Mouse (Mus musculus): ENCODE data around the gene Synm. TPM values are rescaled to one million over a fixed set of nuclear protein-coding genes. Genes with fewer than 3 reads are reported as not detected.
A peak's percentile ranks its signal among the peaks of the same experiment; 100 is the strongest.

The Synm gene
- polyA plus RNA-seq, 1 experiment from 2014 or later = 2.4 TPM

DNA sequence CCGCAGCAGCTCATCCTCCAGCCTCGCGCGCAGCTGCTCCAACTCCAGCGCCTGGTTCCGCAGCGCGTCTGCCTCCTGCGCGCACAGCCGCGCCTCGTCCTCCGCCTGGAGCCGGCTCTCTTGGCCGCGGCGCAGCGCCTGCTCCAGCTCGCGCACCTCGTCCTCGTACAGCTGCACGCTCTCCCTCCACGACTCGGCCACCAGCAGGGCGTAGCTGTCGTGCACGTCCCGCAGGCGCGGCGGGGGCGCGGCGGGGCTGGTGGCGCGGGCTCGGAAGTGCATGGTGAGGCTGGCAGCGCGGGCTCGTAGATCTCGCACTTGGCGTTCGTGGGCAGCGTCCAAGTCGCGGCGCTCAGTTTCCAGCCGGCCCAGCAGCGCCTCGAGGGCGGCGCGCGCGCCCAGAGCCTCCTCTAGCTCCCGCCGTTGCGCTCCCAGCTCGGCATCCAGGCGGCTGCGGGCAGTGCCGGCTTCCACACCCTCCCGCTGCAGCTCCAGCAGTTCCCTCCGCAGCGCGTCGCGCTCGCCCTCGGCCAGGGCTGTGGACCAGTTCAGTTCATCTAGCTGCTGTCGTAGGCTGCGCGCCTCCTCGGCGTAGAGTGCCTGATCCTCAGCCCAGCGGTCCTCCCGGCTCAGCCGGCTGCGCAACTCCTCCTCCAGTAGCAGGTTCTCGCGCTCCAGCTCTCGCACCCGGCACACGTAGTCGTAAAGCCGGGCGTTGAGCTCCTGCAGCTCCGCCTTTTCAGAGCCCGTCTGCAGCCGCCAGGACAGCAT, 499 bp downstream of the Synm start:
- H3K9me3 ChIP-seq (ENCODE audit: control insufficient read depth, low read length) = no peaks in the 10 kb centered on the region
- H3K27ac ChIP-seq (replicated peaks; ENCODE audit: low read depth, low read length) = no peak overlapping the region
- 0% methylated on average over 37 of the region's 92 CpGs for WGBS
- peaks cover 14% of the 10 kb centered on the region; the same call in 1 of the 2 replicates for H3K27me3 ChIP-seq (replicated peaks; ENCODE audit: control insufficient read depth, insufficient read depth, low read length)
- peak overlapping the region; percentile 57 for H3K9ac ChIP-seq (ENCODE audit: low read depth, low read length)
- no peaks in the 10 kb centered on the region for H3K36me3 ChIP-seq (ENCODE audit: control insufficient read depth, insufficient read depth, low read length)
- H3K4me3 ChIP-seq (ENCODE audit: low read depth, low read length) = peak overlapping the region; percentile 57
- peak overlapping the region; percentile 100 for H3K4me2 ChIP-seq (ENCODE audit: low read depth, low read length)
- DNase-seq (ENCODE audit: low spot score) (peak; percentile 88), ATAC-seq (ENCODE audit: low read depth) (peak; percentile 82)
- H3K4me1 ChIP-seq (ENCODE audit: control insufficient read depth, insufficient read depth, low read length) = peaks cover 7% of the 10 kb centered on the region

DNA sequence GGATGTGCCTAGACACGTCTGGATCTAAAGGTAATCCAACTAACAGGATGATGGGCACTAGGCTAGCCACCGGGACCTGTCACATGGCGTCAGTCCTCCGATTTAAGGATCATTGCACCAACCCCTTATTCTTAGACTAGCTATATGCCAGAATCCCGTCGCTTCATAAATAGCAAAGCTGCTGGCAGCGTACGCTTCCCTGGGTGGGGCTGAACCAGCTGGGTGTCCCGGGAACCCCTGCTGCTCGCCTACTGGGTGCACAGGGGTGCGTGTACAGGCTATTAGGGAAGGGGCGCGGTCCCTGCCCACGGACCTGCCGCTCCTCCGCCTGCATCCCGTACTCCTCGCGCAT, 1.1 kb downstream of the Synm start:
- WGBS = under 1% methylated on average over 14 of the region's 19 CpGs
- peak overlapping the region; percentile 100 for H3K4me2 ChIP-seq (ENCODE audit: low read depth, low read length)
- no peak for DNase-seq (ENCODE audit: low spot score)
- peak overlapping the region; percentile 57 for H3K9ac ChIP-seq (ENCODE audit: low read depth, low read length)
- no peaks in the 10 kb centered on the region for H3K36me3 ChIP-seq (ENCODE audit: control insufficient read depth, insufficient read depth, low read length)
- H3K9me3 ChIP-seq (ENCODE audit: control insufficient read depth, low read length) = no peaks in the 10 kb centered on the region
- no peak overlapping the region for H3K27ac ChIP-seq (replicated peaks; ENCODE audit: low read depth, low read length)
- ATAC-seq (ENCODE audit: low read depth) = no peak
- peak overlapping the region; percentile 57 for H3K4me3 ChIP-seq (ENCODE audit: low read depth, low read length)
- H3K27me3 ChIP-seq (replicated peaks; ENCODE audit: control insufficient read depth, insufficient read depth, low read length) = peaks cover 14% of the 10 kb centered on the region; the same call in 1 of the 2 replicates
- H3K4me1 ChIP-seq (ENCODE audit: control insufficient read depth, insufficient read depth, low read length) = peaks cover 7% of the 10 kb centered on the region

DNA sequence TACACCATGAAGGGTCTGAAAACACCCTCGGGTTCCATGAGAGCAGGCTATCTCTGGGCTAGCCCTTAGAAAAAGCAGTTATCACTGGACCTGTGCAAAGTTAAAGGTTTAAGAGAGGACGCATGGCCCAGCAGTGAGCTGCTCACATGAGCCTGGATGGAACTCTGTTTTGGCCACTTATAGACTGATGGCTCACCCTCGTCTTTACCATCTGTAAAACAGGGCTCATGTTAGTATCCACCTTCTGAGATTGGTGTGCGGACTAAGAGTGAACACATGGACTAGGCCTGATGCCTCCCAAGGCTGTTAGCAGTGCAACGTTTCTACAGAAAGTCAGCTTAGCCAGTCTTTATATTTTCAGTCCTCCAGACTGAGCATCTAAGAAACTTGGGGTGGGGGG, 2.9 kb downstream of the Synm start:
- peaks cover 14% of the 10 kb centered on the region; the same call in 1 of the 2 replicates for H3K27me3 ChIP-seq (replicated peaks; ENCODE audit: control insufficient read depth, insufficient read depth, low read length)
- peaks cover 7% of the 10 kb centered on the region for H3K4me1 ChIP-seq (ENCODE audit: control insufficient read depth, insufficient read depth, low read length)
- ATAC-seq (ENCODE audit: low read depth) (no peak), DNase-seq (ENCODE audit: low spot score) (no peak)
- no peak overlapping the region for H3K4me3 ChIP-seq (ENCODE audit: low read depth, low read length)
- no peaks in the 10 kb centered on the region for H3K36me3 ChIP-seq (ENCODE audit: control insufficient read depth, insufficient read depth, low read length)
- no peak overlapping the region for H3K27ac ChIP-seq (replicated peaks; ENCODE audit: low read depth, low read length)
- 80% methylated on average over 5 of the region's 5 CpGs for WGBS
- H3K4me2 ChIP-seq (ENCODE audit: low read depth, low read length) = no peak overlapping the region
- no peak overlapping the region for H3K9ac ChIP-seq (ENCODE audit: low read depth, low read length)
- no peaks in the 10 kb centered on the region for H3K9me3 ChIP-seq (ENCODE audit: control insufficient read depth, low read length)

DNA sequence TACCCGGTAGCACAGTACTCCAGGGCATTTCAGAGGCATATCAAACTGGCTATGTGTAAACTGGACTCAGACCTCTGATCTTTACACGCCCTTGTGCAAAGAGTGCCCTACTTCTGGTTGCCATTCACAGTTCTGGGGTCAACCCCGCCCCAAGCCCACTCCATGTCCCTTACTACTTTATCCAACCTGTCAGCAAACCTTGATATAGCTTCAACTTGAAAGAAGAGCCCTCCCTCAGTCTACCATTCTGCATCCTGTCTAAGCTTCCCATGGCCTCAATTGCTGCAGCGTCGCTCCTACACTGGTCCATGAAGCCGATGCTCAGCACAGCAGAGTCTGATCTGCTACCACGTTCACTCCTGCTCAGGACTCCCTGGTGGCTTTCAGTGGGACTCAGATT, 4.2 kb downstream of the Synm start:
- no peak overlapping the region for H3K4me3 ChIP-seq (ENCODE audit: low read depth, low read length)
- no peaks in the 10 kb centered on the region for H3K36me3 ChIP-seq (ENCODE audit: control insufficient read depth, insufficient read depth, low read length)
- peaks cover 4% of the 10 kb centered on the region for H3K4me1 ChIP-seq (ENCODE audit: control insufficient read depth, insufficient read depth, low read length)
- peaks cover 14% of the 10 kb centered on the region; the same call in 1 of the 2 replicates for H3K27me3 ChIP-seq (replicated peaks; ENCODE audit: control insufficient read depth, insufficient read depth, low read length)
- H3K4me2 ChIP-seq (ENCODE audit: low read depth, low read length) = no peak overlapping the region
- no peak overlapping the region for H3K9ac ChIP-seq (ENCODE audit: low read depth, low read length)
- no peak for DNase-seq (ENCODE audit: low spot score)
- H3K27ac ChIP-seq (replicated peaks; ENCODE audit: low read depth, low read length) = no peak overlapping the region
- ATAC-seq (ENCODE audit: low read depth) = no peak
- 86% methylated on average over 7 of the region's 7 CpGs for WGBS
- H3K9me3 ChIP-seq (ENCODE audit: control insufficient read depth, low read length) = no peaks in the 10 kb centered on the region

DNA sequence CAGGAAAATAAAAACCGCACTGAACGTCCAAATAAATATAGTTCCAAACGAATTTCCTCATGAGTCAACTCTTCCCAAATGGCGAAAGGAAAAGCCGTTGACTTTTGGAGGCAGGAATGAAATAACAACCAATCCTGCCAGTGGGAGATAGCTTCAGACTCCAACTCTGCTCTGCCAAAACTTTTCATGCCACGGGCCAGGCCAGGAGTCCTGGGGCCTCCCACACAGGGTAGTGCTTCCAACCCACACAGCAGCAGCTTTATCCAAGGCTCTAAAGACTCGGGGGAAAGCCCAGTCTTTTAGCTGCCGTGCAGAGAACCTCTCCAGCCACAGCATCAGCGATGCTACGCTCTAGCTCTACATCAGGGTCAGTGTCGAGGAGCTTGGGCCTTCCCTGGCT, 4.9 kb downstream of the Synm start:
- Histone ChIP-seq H3K27ac (replicated peaks; ENCODE audit: low read depth, low read length) (no peak overlapping the region), H3K9ac (ENCODE audit: low read depth, low read length) (no peak overlapping the region), H3K9me3 (ENCODE audit: control insufficient read depth, low read length) (no peaks in the 10 kb centered on the region), H3K4me3 (ENCODE audit: low read depth, low read length) (no peak overlapping the region), H3K4me2 (ENCODE audit: low read depth, low read length) (no peak overlapping the region), H3K4me1 (ENCODE audit: control insufficient read depth, insufficient read depth, low read length) (peaks cover 4% of the 10 kb centered on the region), H3K27me3 (replicated peaks; ENCODE audit: control insufficient read depth, insufficient read depth, low read length) (peaks cover 14% of the 10 kb centered on the region; the same call in 1 of the 2 replicates), H3K36me3 (ENCODE audit: control insufficient read depth, insufficient read depth, low read length) (no peaks in the 10 kb centered on the region)
- DNase-seq (ENCODE audit: low spot score) = no peak
- 75% methylated on average over 11 of the region's 11 CpGs for WGBS
- no peak for ATAC-seq (ENCODE audit: low read depth)

DNA sequence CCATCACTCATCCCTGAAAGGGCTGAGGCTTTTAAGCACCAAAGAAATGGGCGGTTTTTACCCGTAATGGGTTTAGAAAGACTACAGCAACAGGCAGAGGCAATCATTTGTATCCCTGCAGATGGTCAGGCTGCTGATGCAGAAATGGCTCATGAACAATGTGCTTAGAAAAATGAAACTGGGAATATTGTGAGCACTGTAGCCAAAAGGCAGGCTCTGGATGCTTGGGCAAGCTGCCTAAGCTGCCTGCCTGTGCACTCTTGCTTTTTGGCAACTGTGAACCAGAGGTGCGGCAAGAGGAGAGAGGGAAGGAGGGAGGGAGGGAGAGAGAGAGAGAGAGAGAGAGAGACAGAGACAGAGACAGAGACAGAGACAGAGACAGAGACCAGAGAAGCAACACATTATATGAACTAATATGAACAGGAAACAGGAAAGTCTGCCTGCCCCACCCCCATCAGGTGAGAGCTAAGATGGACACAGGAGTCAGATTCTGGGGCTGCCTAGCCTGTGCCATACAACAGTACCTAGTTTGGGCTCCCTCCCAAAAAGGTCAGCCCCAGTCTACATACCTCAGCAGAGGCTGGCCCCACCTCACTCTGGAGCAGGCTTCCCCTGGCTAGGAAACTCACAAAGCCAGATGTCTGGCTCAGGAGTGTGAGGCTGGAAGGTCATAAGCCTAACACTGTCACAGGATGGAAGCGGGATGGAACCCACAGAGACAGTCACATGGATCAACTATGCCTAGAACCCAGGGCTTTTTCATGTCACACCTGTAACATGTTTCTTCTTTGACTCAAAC, 9.9 kb downstream of the Synm start:
- Histone ChIP-seq H3K27ac (replicated peaks; ENCODE audit: low read depth, low read length) (no peak overlapping the region; the same call in 1 of the 2 replicates), H3K4me2 (ENCODE audit: low read depth, low read length) (no peak overlapping the region), H3K4me1 (ENCODE audit: control insufficient read depth, insufficient read depth, low read length) (peaks cover 14% of the 10 kb centered on the region), H3K36me3 (ENCODE audit: control insufficient read depth, insufficient read depth, low read length) (no peaks in the 10 kb centered on the region), H3K9me3 (ENCODE audit: control insufficient read depth, low read length) (no peaks in the 10 kb centered on the region), H3K27me3 (replicated peaks; ENCODE audit: control insufficient read depth, insufficient read depth, low read length) (no peaks in the 10 kb centered on the region), H3K4me3 (ENCODE audit: low read depth, low read length) (no peak overlapping the region), H3K9ac (ENCODE audit: low read depth, low read length) (no peak overlapping the region)
- ATAC-seq (ENCODE audit: low read depth) = no peak
- DNase-seq (ENCODE audit: low spot score) = no peak
- 64% methylated on average over 4 of the region's 4 CpGs for WGBS

DNA sequence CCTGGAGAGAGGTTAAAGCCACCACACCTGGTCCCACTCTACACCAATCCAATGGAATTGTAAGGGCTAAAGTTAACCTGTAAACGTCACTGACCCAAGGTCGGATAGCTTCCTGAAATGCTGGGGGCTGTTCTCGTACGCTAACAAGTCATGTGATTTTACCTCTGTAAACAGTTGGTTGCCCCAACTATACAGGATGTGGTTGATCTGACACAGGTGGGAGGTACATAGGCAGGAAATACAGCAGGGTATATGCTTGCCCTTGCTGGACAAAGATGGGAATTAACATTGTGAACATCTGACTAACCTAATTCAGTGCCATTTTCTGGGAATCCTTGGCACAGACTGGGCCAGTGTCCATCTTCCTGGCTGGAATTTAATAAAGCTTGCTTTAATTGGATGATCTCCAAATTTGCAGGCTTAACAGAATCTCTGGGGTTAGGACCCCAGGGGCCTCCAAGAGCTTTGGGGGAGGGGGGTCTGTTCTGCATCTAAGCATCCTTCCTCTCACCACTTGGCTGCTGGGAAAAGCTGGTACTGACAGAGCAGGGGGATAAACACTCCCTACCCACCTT, 11.7 kb downstream of the Synm start:
- H3K27me3 ChIP-seq (replicated peaks; ENCODE audit: control insufficient read depth, insufficient read depth, low read length) = no peaks in the 10 kb centered on the region
- H3K27ac ChIP-seq (replicated peaks; ENCODE audit: low read depth, low read length) = no peak overlapping the region
- H3K9me3 ChIP-seq (ENCODE audit: control insufficient read depth, low read length) = 0 out of 2 replicates have a peak, but pooled peaks cover 3% of the 10 kb centered on the region
- H3K4me1 ChIP-seq (ENCODE audit: control insufficient read depth, insufficient read depth, low read length) = peaks cover 14% of the 10 kb centered on the region
- H3K36me3 ChIP-seq (ENCODE audit: control insufficient read depth, insufficient read depth, low read length) = no peaks in the 10 kb centered on the region
- DNase-seq (ENCODE audit: low spot score) (no peak), ATAC-seq (ENCODE audit: low read depth) (0 out of 2 replicates have a peak, but pooled peaks have one; percentile 30)
- no peak overlapping the region for H3K9ac ChIP-seq (ENCODE audit: low read depth, low read length)
- no peak overlapping the region for H3K4me3 ChIP-seq (ENCODE audit: low read depth, low read length)
- H3K4me2 ChIP-seq (ENCODE audit: low read depth, low read length) = no peak overlapping the region
- WGBS = 70% methylated on average over 4 of the region's 4 CpGs

DNA sequence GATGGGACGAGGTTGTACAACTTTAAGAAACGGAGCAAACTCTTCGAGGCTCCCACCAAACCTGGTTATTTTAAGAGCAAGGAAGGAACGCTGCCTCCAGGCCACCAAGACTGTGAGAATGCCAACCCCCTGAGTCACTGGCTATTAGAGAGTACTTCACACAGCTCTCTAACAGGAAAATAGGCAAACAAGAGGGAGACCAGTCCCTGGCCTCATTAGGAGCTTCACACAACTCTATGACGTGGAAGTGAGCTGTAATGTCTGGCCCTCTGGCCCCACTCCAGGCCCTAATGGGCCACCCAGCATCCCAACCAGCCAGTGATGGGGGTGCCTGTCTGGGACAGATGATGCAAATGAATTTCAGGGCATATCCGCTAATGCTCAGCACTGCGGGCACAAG, 17.8 kb downstream of the Synm start:
- Histone ChIP-seq H3K9ac (ENCODE audit: low read depth, low read length) (no peak overlapping the region), H3K4me3 (ENCODE audit: low read depth, low read length) (no peak overlapping the region), H3K27ac (replicated peaks; ENCODE audit: low read depth, low read length) (no peak overlapping the region), H3K36me3 (ENCODE audit: control insufficient read depth, insufficient read depth, low read length) (no peaks in the 10 kb centered on the region), H3K27me3 (replicated peaks; ENCODE audit: control insufficient read depth, insufficient read depth, low read length) (no peaks in the 10 kb centered on the region), H3K4me2 (ENCODE audit: low read depth, low read length) (no peak overlapping the region), H3K4me1 (ENCODE audit: control insufficient read depth, insufficient read depth, low read length) (peaks cover 6% of the 10 kb centered on the region; the same call in 1 of the 2 replicates), H3K9me3 (ENCODE audit: control insufficient read depth, low read length) (0 out of 2 replicates have a peak, but pooled peaks cover 3% of the 10 kb centered on the region)
- DNase-seq (ENCODE audit: low spot score) (no peak), ATAC-seq (ENCODE audit: low read depth) (no peak)
- WGBS = 71% methylated on average over 7 of the region's 7 CpGs

Measured in embryonic facial prominence, embryonic 14.5 days (tissue).